Mouse (Mus musculus): ENCODE measurements at regions not wholly inside any gene's neighbourhood (a gene's known extent, or its start where the extent isn't known, plus 50 kb on each side); places are given as distances from the start of the nearest gene placed in this dataset.

DNA sequence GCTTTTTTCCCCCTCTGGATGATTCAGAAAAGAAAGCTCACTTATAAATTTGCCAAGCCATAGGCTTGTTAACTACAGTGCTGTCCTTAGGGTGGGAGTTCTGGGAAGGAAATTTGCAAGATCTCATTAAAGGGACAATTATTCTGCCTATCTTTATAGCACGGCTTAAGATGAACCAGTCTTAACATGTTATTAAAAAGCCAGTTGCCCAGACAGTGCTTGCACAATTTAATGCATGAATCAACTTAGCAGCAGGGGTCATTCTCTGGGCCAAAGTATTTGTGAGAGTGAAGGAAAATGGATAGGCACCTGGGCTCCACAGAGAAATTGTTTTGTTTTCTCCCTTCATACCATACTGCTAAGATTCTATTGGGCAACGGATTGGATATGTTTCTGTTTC lies 733.0 kb upstream of the Edil3 start:
- peak; percentile 46 for DNase-seq (ENCODE audit: low spot score)
- H3K36me3 ChIP-seq (ENCODE audit: control insufficient read depth, insufficient read depth, low read length), result no peaks in the 10 kb centered on the region
- peak; percentile 54; the same call in 1 of the 2 replicates for ATAC-seq
- H3K27me3 ChIP-seq (replicated peaks; ENCODE audit: control insufficient read depth, insufficient read depth, low read length), result no peaks in the 10 kb centered on the region
- H3K4me3 ChIP-seq (ENCODE audit: low read depth, low read length), result no peak overlapping the region
- H3K4me1 ChIP-seq (ENCODE audit: control insufficient read depth, insufficient read depth, low read length), result no peaks in the 10 kb centered on the region; the same call in 1 of the 2 replicates
- WGBS, result 8% methylated on average over 2 of the region's 2 CpGs
- no peak overlapping the region for H3K9ac ChIP-seq (ENCODE audit: low read length)
- H3K9me3 ChIP-seq (replicated peaks; ENCODE audit: control insufficient read depth, low read length), result no peaks in the 10 kb centered on the region
- no peak overlapping the region for H3K4me2 ChIP-seq (ENCODE audit: low read length)
- no peak overlapping the region for H3K27ac ChIP-seq (ENCODE audit: low read depth, low read length)

All from forebrain, embryonic 14.5 days (tissue).